In the genomic region with DNA sequence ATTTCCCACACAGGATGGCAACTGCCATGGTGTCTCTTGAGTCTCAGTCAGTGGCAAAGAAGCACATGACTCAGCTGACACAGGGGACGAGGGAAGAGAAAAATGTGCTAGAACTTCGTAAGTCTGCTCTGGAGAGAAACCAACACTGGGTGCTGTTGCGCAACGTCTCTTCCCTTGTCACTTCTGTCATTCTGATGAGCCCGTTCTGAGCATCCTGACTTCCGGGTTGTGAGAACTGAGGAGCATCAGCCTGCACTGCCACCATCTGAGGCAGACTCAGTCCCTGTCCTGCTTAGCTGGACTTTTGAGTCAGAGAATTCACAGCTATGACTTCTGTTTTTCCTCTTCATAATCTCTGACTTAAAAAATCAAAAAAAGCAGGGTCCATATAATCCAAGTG, we compare ENCODE assay signal across 20 mouse cellular contexts.
DNase-seq lines count a peak whose midpoint lies in the region; ATAC-seq and TF ChIP-seq lines count a peak whose summit lies in the region.
"Had no signal": no experiment of that assay in that cellular context is flagged by ENCODE, and none has a peak within 500 bp of the region (broad histone marks: within the 10 kb centered on the region; RNA-seq: fewer than 3 reads in every experiment).

No protein-coding gene starts in this region.

- H3K9ac ChIP-seq in liver, adult 2 months (ENCODE audit: low read depth, low read length), result no peak overlapping the region
- no peak overlapping the region for H3K9ac ChIP-seq in lung, postnatal 0 days (replicated peaks; ENCODE audit: low read depth)
- H3K9ac ChIP-seq: embryonic facial prominence, embryonic 13.5 days; hindbrain, embryonic 13.5 days had no signal

- TF ChIP-seq CTCF in liver, adult 2 months (IDR thresholded peaks at IDR 0.05; ENCODE audit: low read depth, low read length), result no peak
- no peak for TF ChIP-seq CTCF in lung, postnatal 0 days (IDR thresholded peaks at IDR 0.05)

- H3K9me3 ChIP-seq in lung, postnatal 0 days (ENCODE audit: low read length), result no peaks in the 10 kb centered on the region
- H3K9me3 ChIP-seq: embryonic facial prominence, embryonic 13.5 days; hindbrain, embryonic 13.5 days had no signal

- no peaks in the 10 kb centered on the region for H3K79me2 ChIP-seq in liver, adult 2 months (ENCODE audit: control insufficient read depth, insufficient read depth, low read length)
- H3K79me2 ChIP-seq in myocyte (ENCODE audit: control insufficient read depth, insufficient read depth), result no peaks in the 10 kb centered on the region

- no peak overlapping the region for H3K4me2 ChIP-seq in lung, postnatal 0 days (replicated peaks; ENCODE audit: low read depth, low read length)
- H3K4me2 ChIP-seq in myocyte (ENCODE audit: low read depth), result no peak overlapping the region
- H3K4me2 ChIP-seq: embryonic facial prominence, embryonic 13.5 days; hindbrain, embryonic 13.5 days had no signal

- peak; percentile 50; the same call in 1 of the 2 replicates for ATAC-seq in lung, postnatal 0 days
- ATAC-seq: activated CD4-positive, CD25-positive, alpha-beta regulatory T cell, adult 4 months; forebrain, embryonic 14.5 days; hindbrain, postnatal 0 days; Patski had no signal

- H3ac ChIP-seq in myocyte (ENCODE audit: control insufficient read depth, insufficient read length), result no peak overlapping the region

- no peaks in the 10 kb centered on the region for H3K4me1 ChIP-seq in liver, adult 2 months (ENCODE audit: control insufficient read depth, insufficient read depth, low read length)
- H3K4me1 ChIP-seq in lung, postnatal 0 days (ENCODE audit: insufficient read depth, low read depth, low read length), result no peaks in the 10 kb centered on the region
- H3K4me1 ChIP-seq: embryonic facial prominence, embryonic 13.5 days; hindbrain, embryonic 13.5 days had no signal

- 48% methylated on average over 6 of the region's 6 CpGs for WGBS in liver, adult 2 months
- 63% methylated on average over 6 of the region's 6 CpGs for WGBS in lung, postnatal 0 days

- no peak overlapping the region for H3K4me3 ChIP-seq in liver, adult 2 months (ENCODE audit: insufficient read depth, low read depth, low read length)
- H3K4me3 ChIP-seq in lung, postnatal 0 days (ENCODE audit: low read depth, low read length), result no peak overlapping the region
- no peak overlapping the region for H3K4me3 ChIP-seq in myocyte
- H3K4me3 ChIP-seq: embryonic facial prominence, embryonic 13.5 days; hindbrain, embryonic 13.5 days had no signal

- no peak for TF ChIP-seq POLR2A in liver, adult 2 months (IDR thresholded peaks at IDR 0.05; ENCODE audit: extremely low read depth, insufficient read depth, low read length)
- no peak for TF ChIP-seq POLR2A in myocyte (IDR thresholded peaks at IDR 0.05; ENCODE audit: insufficient read length, low read depth)

- DNase-seq in liver, adult 2 months (ENCODE audit: extremely low read depth, low read depth, low spot score), result peak; percentile 6
- no peak for DNase-seq in liver
- peak; percentile 64 for DNase-seq in lung, postnatal 0 days (ENCODE audit: low spot score)
- DNase-seq in lung, postnatal 4 days, result no peak
- DNase-seq in lung, postnatal 10 days, result peak; percentile 15
- DNase-seq in spleen, adult 12 weeks (ENCODE audit: low spot score), result no peak
- DNase-seq: adrenal gland, postnatal 14 days; cerebellum, adult 11-12 months; cerebellum, adult 9-10 months; cerebellum, postnatal 25 days; gastrocnemius, postnatal 36 days; heart, postnatal 14 days had no signal

- H3K27me3 ChIP-seq in liver, adult 2 months (ENCODE audit: control insufficient read depth, insufficient read depth, low read length), result no peaks in the 10 kb centered on the region
- H3K27me3 ChIP-seq in lung, postnatal 0 days (replicated peaks; ENCODE audit: insufficient read depth, low read length), result no peaks in the 10 kb centered on the region
- no peaks in the 10 kb centered on the region for H3K27me3 ChIP-seq in myocyte (ENCODE audit: control insufficient read depth, insufficient read depth, insufficient read length)
- H3K27me3 ChIP-seq: CH12.LX; embryonic facial prominence, embryonic 13.5 days; hindbrain, embryonic 13.5 days; Patski had no signal

- H3K27ac ChIP-seq in liver, adult 2 months (replicated peaks; ENCODE audit: insufficient read depth, low read depth, low read length), result no peak overlapping the region
- no peak overlapping the region for H3K27ac ChIP-seq in lung, postnatal 0 days (ENCODE audit: low read length)
- H3K27ac ChIP-seq: embryonic facial prominence, embryonic 13.5 days; hindbrain, embryonic 13.5 days; hindbrain, postnatal 0 days had no signal

- no peak for TF ChIP-seq EP300 in lung, postnatal 0 days (IDR thresholded peaks at IDR 0.05)

- H3K36me3 ChIP-seq in liver, adult 2 months (ENCODE audit: control insufficient read depth, insufficient read depth, low read length), result no peaks in the 10 kb centered on the region
- H3K36me3 ChIP-seq in lung, postnatal 0 days (ENCODE audit: insufficient read depth, low read length), result no peaks in the 10 kb centered on the region
- no peaks in the 10 kb centered on the region for H3K36me3 ChIP-seq in myocyte (ENCODE audit: control insufficient read depth, insufficient read depth)
- H3K36me3 ChIP-seq: embryonic facial prominence, embryonic 13.5 days; hindbrain, embryonic 13.5 days had no signal

TF ChIP-seq in myocyte, 11 proteins besides CTCF, POLR2A, EP300 and RAD21:
- peak; percentile 59; the same call in 1 of the 2 replicates for TF ChIP-seq CEBPB (IDR thresholded peaks at IDR 0.05; ENCODE audit: insufficient read depth, poor library complexity, severe bottlenecking)
- TF ChIP-seq MYOD1 (IDR thresholded peaks at IDR 0.05; ENCODE audit: control insufficient read depth in 1 of 3, insufficient read length in 2 of 3, low read depth in 2 of 3), result no peak

Comparison
In these comparisons a context has a peak if more than half of its experiments do, and no peak if none do; other contexts are left out.
1. DNase-seq: peak in liver, adult 2 months (single experiment), lung, postnatal 0 days (single experiment) and lung, postnatal 10 days (single experiment); none in liver (single experiment), lung, postnatal 4 days (0 of 2) and spleen, adult 12 weeks (single experiment).